Mouse (Mus musculus) midbrain, embryonic 11.5 days (tissue): ENCODE results near the gene Hmgb1. TPM values are rescaled to one million over a fixed set of nuclear protein-coding genes. Genes with fewer than 3 reads are reported as not detected.

Experiments
- ATAC-seq: fragments of 200-750 bp; cut with Nextera tagmentation; 2 replicates; pipeline ENCODE4 v1.8.0; 2017; ENCODE audit warnings: moderate TSS enrichment, moderate library complexity; ENCODE audit not compliant: low FRiP score
- DNase-seq: peaks from one replicate; pipeline ENCODE4 v3.0.0; 2015; ENCODE audit warnings: low spot score; ENCODE audit errors: missing footprints
- H3K27ac ChIP-seq: fragments of 300-500 bp; sonication (generic); 2 replicates; pipeline ENCODE4 v1.5.1; 2014; ENCODE audit warnings: low read depth, low read length
- H3K27me3 ChIP-seq: fragments of 300-500 bp; sonication (generic); 2 replicates; pipeline ENCODE4 v1.6.1; 2014; ENCODE audit warnings: mild to moderate bottlenecking, low read length, moderate library complexity, mixed read lengths; ENCODE audit not compliant: control insufficient read depth, insufficient read depth
- H3K36me3 ChIP-seq: fragments of 300-500 bp; sonication (generic); 2 replicates; pipeline ENCODE4 v1.6.1; 2014; ENCODE audit warnings: mild to moderate bottlenecking, low read length, moderate library complexity, mixed read lengths; ENCODE audit not compliant: control insufficient read depth, insufficient read depth
- H3K4me1 ChIP-seq: fragments of 300-500 bp; sonication (generic); 2 replicates; pipeline ENCODE4 v1.6.1; 2014; ENCODE audit warnings: low read length; ENCODE audit not compliant: control insufficient read depth, insufficient read depth
- H3K4me2 ChIP-seq: fragments of 300-500 bp; sonication (generic); 2 replicates; pipeline ENCODE4 v1.6.1; 2014; ENCODE audit warnings: mild to moderate bottlenecking, moderate library complexity
- H3K4me3 ChIP-seq: fragments of 300-500 bp; sonication (generic); 2 replicates; pipeline ENCODE4 v1.5.1; 2014; ENCODE audit warnings: low read depth, low read length
- H3K9ac ChIP-seq: fragments of 300-500 bp; sonication (generic); 2 replicates; pipeline ENCODE4 v1.6.1; 2014; ENCODE audit warnings: low read length
- H3K9me3 ChIP-seq: fragments of 300-500 bp; sonication (generic); 2 replicates; pipeline ENCODE4 v1.6.1; 2016; ENCODE audit warnings: low read length; ENCODE audit not compliant: control insufficient read depth
- WGBS: fragments of 180-500 bp; shearing (Covaris S2); extraction: QIAGEN DNeasy Blood & Tissue Kit; methylation state at CpG from one replicate; pipeline ENCODE4 v1.1.7; 2014; 5-methylcytosine and 5-hydroxymethylcytosine counted together
- polyA plus RNA-seq: library from polyadenylated mRNA; unstranded; fragments of >200 nt; fragmentation: Nextera tagmentation; extraction: Ambion mirVana; gene quantifications from 2 replicates; pipeline ENCODE4 v1.2.1, GENCODE M21; 2014

Hmgb1 gene
- polyA plus RNA-seq, 1 experiment from 2014 or later = 1,979 TPM

DNA sequence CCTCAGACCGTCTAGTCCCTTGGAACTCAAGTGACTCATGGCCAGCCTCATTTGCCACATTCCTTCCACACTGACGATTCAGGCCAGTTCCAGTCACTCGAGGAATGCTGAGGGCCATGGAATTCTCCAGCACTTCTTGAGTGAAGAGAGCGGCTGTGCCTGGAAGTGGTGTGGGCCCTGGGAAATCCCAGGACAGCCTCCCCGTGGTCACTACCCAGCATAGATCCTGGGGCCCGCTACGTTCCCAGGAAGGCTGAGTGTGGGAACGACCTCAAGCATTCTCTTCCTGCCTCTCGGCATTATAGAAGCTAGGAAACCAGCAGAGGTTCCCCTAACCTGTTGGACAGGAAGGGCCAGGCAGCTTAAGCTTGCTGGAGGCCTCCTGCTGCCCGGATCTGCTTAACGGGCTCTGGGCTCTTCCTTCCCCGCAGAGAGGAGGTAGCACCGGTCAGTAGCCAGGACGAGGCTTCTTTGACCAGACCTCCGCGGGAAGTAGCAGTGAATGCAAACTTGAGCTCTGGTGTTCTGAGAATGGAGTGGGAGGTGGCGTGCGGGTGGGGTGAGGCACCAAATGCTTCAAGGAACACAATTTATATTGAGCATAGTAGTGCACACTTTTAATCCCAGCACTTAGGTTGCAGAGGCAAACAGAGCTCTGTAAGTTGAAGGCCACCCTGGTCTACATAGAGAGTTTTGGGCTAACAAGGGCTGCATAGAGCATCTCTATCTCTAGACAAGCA is 105.1 kb downstream of the Hmgb1 start:
- peak; percentile 84 for DNase-seq
- Histone ChIP-seq H3K4me2 (no peak overlapping the region), H3K27ac (no peak overlapping the region), H3K4me3 (no peak overlapping the region), H3K36me3 (no peaks in the 10 kb centered on the region), H3K27me3 (no peaks in the 10 kb centered on the region), H3K4me1 (no peaks in the 10 kb centered on the region), H3K9ac (no peak overlapping the region), H3K9me3 (no peaks in the 10 kb centered on the region)
- WGBS = 14% methylated on average over 18 of the region's 18 CpGs
- ATAC-seq = no peak

DNA sequence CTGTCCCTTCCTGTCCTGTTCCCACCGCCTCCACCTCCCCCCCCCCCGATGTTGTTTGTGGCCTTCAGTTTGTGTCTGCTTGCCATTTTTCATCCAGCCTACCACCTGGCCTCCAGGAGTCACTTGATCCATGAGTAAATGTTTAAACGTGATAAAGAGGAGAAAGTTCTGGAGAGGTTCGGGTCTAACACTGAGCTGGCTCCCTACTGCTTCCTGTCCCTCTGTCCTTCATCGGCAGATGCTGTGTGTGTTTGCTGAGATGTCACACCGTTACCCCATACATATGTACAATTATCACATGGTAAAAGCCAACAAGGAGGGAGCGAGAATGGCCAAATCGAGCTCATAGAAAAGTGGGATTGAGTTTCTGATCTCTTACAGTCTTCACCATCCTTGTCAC is 107.2 kb downstream of the Hmgb1 start:
- Histone ChIP-seq H3K4me1 (no peaks in the 10 kb centered on the region), H3K36me3 (no peaks in the 10 kb centered on the region), H3K9ac (no peak overlapping the region), H3K4me2 (no peak overlapping the region), H3K9me3 (no peaks in the 10 kb centered on the region), H3K4me3 (no peak overlapping the region), H3K27ac (no peak overlapping the region), H3K27me3 (no peaks in the 10 kb centered on the region)
- ATAC-seq = no peak
- WGBS = 85% methylated on average over 8 of the region's 8 CpGs
- peak; percentile 74 for DNase-seq

DNA sequence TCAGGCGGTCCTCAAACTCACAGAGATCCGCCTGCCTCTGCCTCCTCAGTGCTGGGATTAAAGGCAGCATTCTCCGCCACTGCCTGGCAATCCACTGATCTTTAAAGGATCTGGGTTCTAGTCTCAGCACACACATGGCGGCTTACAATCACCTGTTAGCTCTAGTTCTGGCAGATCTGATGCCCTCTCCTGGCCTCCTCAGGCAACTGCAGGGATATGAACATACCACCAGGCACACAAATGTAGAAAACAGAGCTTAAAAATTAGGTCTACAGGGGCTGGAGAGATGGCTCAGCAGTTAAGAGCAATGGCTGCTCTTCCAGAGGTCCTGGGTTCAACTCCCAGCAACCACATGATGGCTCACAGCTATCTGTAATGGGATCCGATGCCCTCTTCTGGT is 112.7 kb downstream of the Hmgb1 start:
- Histone ChIP-seq H3K9me3 (no peaks in the 10 kb centered on the region), H3K4me1 (no peaks in the 10 kb centered on the region), H3K36me3 (no peaks in the 10 kb centered on the region), H3K27ac (no peak overlapping the region), H3K27me3 (no peaks in the 10 kb centered on the region), H3K4me2 (no peak overlapping the region), H3K4me3 (no peak overlapping the region), H3K9ac (no peak overlapping the region)
- ATAC-seq (no peak), DNase-seq (peak; percentile 54)
- 94% methylated on average over 5 of the region's 5 CpGs for WGBS

DNA sequence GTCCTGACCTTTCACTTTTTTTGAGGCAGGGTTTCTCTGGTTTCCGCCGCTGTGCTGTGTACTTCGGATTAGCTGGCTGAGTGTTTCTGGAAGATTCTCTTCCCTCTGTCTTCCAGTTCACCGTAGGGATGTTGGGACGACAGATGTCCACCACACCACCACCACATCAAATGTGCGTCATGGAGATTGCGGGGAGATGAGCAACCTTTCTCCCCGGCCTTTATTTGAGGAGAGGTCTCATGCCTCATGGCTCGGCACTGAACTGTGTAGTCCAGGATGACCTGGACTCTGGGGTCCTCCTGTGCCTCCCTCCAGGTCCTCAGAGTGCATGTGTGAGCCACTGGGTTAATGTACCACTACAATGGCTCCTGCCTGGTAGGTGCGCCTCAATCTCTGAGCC is 115.5 kb downstream of the Hmgb1 start:
- Histone ChIP-seq H3K9ac (no peak overlapping the region), H3K9me3 (no peaks in the 10 kb centered on the region), H3K4me3 (no peak overlapping the region), H3K36me3 (no peaks in the 10 kb centered on the region), H3K27ac (no peak overlapping the region), H3K27me3 (no peaks in the 10 kb centered on the region), H3K4me1 (no peaks in the 10 kb centered on the region), H3K4me2 (no peak overlapping the region)
- 95% methylated on average over 10 of the region's 10 CpGs for WGBS
- peak; percentile 65 for DNase-seq
- ATAC-seq = no peak

DNA sequence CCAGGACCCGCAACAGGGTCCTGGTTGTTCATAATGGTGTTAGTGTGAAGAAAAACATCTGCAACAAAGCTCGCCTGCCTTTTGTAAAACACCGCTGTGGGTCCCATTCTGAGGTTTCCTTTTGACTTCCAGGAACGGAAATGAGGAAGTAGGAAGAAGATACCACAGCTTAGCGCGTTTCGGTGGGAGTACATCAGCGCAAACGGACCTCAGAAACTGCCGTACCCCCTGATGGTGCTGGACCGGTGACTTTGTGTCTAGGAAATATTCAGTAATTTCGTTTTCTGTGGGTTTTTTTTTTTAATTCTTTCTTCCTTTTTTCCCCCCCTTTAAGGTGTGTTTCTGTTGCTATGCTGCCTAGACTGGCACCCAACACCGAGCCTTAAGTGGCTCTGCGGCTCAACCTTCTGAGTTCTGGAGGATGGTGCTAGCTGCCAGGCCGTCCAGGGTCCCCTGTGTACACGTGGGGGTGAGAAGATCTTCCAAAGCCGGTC is 116.0 kb downstream of the Hmgb1 start:
- no peak for ATAC-seq

DNA sequence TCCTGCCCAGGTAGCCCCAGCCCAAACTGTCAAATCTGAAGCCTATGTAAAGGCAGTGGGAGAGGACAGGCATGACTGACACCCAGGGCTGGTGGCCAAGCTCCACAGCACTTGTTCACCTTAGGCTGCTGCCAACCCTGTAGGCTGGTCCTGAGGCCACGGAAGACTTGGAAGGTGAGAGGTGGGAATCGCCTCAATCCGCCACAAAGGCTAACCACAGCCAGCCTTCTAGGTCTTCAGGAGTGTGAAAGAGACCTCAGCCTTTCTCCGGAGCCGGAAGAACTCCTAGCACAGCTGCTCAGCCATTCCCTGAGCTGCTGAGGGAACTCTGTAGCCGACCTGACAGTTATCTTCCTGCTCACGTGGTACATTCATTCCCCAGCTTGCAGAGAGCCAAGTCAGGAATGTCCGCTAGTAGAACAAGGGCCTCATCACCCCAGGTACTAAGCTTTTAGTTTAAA is 116.8 kb downstream of the Hmgb1 start:
- Histone ChIP-seq H3K4me3 (no peak overlapping the region), H3K27me3 (no peaks in the 10 kb centered on the region), H3K9me3 (no peaks in the 10 kb centered on the region), H3K9ac (no peak overlapping the region), H3K27ac (no peak overlapping the region), H3K4me1 (no peaks in the 10 kb centered on the region), H3K36me3 (no peaks in the 10 kb centered on the region), H3K4me2 (no peak overlapping the region)
- ATAC-seq (no peak), DNase-seq (peak; percentile 78)
- 70% methylated on average over 8 of the region's 8 CpGs for WGBS

More for the DNA sequence above, 116.0 kb downstream of the Hmgb1 start:
- Histone ChIP-seq H3K27me3 (no peaks in the 10 kb centered on the region), H3K27ac (no peak overlapping the region), H3K4me2 (no peak overlapping the region), H3K36me3 (no peaks in the 10 kb centered on the region), H3K4me3 (no peak overlapping the region), H3K9me3 (no peaks in the 10 kb centered on the region), H3K4me1 (no peaks in the 10 kb centered on the region), H3K9ac (no peak overlapping the region)
- DNase-seq = peak; percentile 60
- 88% methylated on average over 17 of the region's 17 CpGs for WGBS

DNA sequence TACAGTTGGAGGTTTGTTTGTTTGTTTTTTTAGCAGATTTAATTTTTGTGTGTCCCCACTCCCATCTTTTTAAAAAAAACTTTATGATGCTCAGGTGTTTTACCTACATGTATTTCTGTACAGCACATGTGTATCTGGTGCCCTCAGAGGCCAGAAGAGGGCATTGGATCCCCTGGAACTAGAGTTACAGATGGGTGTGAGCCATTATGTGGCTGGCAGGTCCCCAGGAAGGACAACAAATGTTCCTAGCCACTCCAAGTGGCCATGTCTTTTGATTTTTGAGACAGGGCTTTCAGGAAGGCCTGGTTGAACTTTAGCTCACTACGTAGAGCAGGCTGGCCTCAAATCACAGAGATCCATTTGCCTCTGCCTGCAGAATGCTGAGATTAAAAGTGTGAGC is 121.5 kb downstream of the Hmgb1 start:
- no peak overlapping the region for H3K4me3 ChIP-seq
- ATAC-seq = no peak
- no peaks in the 10 kb centered on the region for H3K36me3 ChIP-seq
- WGBS = 93% methylated on average over 1 of the region's 1 CpGs
- no peak overlapping the region for H3K27ac ChIP-seq
- no peaks in the 10 kb centered on the region for H3K4me1 ChIP-seq
- H3K4me2 ChIP-seq = no peak overlapping the region
- H3K9ac ChIP-seq = no peak overlapping the region
- no peaks in the 10 kb centered on the region for H3K27me3 ChIP-seq
- no peak for DNase-seq
- H3K9me3 ChIP-seq = no peaks in the 10 kb centered on the region

DNA sequence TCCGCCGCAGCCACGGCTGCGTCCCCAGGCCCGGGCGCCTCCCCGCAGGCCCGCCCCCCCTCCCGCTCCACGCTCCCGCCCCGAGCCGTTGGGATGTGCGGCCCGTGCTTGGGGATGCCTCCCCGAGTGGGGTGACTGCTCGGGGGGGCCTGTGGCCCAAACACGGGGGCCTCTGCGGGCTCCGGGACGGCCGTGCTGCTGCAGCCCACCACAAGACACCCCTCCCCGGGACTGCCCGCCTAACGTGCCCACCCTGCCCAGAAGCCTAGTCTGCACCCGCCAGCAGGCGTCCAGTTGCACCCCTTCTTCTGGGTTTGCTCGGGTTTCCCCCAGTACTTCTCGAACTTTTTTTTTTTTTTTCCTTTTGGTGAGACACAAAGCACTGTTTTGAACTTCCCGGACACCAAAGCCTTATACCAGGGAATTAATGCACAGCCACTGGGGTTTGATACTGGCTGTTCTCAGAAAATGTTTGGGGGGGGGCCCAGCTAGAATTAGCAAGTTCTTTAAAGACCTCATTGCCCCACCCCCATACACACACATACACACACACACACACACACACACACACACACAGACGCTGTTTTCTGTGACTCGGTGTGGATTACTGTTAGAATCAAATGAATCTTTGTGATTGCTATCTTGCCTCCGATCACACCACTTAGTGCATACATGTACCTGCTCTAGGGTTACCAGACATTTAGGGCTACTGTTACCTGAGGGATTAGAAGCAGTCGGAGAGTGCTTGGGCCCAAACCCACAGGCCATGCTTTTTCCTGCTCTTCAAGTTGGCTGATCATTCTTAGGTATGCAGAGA is 130.7 kb downstream of the Hmgb1 start:
- Histone ChIP-seq H3K27ac (peak overlapping the region; percentile 94), H3K9me3 (no peaks in the 10 kb centered on the region), H3K9ac (peak overlapping the region; percentile 94), H3K4me2 (peak overlapping the region; percentile 85), H3K27me3 (no peaks in the 10 kb centered on the region), H3K4me3 (peak overlapping the region; percentile 93), H3K4me1 (peaks cover 7% of the 10 kb centered on the region), H3K36me3 (no peaks in the 10 kb centered on the region)
- WGBS = 4% methylated on average over 23 of the region's 34 CpGs
- ATAC-seq (no peak), DNase-seq (peak; percentile 93)
